Mouse (Mus musculus): ENCODE data around the gene Cdk5. TPM values are rescaled to one million over a fixed set of nuclear protein-coding genes. Genes with fewer than 3 reads are reported as not detected.

Gene Cdk5
- polyA plus RNA-seq, 1 experiment from 2014 or later: 8.8 TPM

Other genes with a start within 250 kb of the Cdk5 start
- 0.35 and 0.68 TPM in 2 replicates for gene Kcnh2, start 71.9 kb downstream of the Cdk5 start, polyA plus RNA-seq (2015; fragmentation: Nextera tagmentation; extraction: Ambion mirVana)
- gene Nos3, start 58.7 kb downstream of the Cdk5 start, polyA plus RNA-seq (2015; fragmentation: Nextera tagmentation; extraction: Ambion mirVana): 2.1 and 2.5 TPM in 2 replicates
- gene Atg9b, start 31.4 kb downstream of the Cdk5 start, polyA plus RNA-seq (2015; fragmentation: Nextera tagmentation; extraction: Ambion mirVana): 0.58 and 2.2 TPM in 2 replicates
- 25.6 and 30.8 TPM in 2 replicates for gene Abcb8, start 29.9 kb downstream of the Cdk5 start, polyA plus RNA-seq (2015; fragmentation: Nextera tagmentation; extraction: Ambion mirVana)
- not detected in 2 replicates for gene Asic3, start 10.1 kb downstream of the Cdk5 start, polyA plus RNA-seq (2015; fragmentation: Nextera tagmentation; extraction: Ambion mirVana)
- gene Slc4a2, start 307 bp upstream of the Cdk5 start, polyA plus RNA-seq (2015; fragmentation: Nextera tagmentation; extraction: Ambion mirVana): 8.9 and 10.3 TPM in 2 replicates
- 49.3 and 55.5 TPM in 2 replicates for gene Fastk, start 21.8 kb upstream of the Cdk5 start, polyA plus RNA-seq (2015; fragmentation: Nextera tagmentation; extraction: Ambion mirVana)
- gene Tmub1, start 24.3 kb upstream of the Cdk5 start, polyA plus RNA-seq (2015; fragmentation: Nextera tagmentation; extraction: Ambion mirVana): 5.1 and 5.5 TPM in 2 replicates
- 11.3 and 14.7 TPM in 2 replicates for gene Agap3, start 28.6 kb upstream of the Cdk5 start, polyA plus RNA-seq (2015; fragmentation: Nextera tagmentation; extraction: Ambion mirVana)
- not detected in 2 replicates for gene Gbx1, start 103.7 kb upstream of the Cdk5 start, polyA plus RNA-seq (2015; fragmentation: Nextera tagmentation; extraction: Ambion mirVana)
- 0.07 and 0.12 TPM in 2 replicates for gene Asb10, start 117.4 kb upstream of the Cdk5 start, polyA plus RNA-seq (2015; fragmentation: Nextera tagmentation; extraction: Ambion mirVana)
- gene 4931409K22Rik, start 133.3 kb upstream of the Cdk5 start, polyA plus RNA-seq (2015; fragmentation: Nextera tagmentation; extraction: Ambion mirVana): not detected in 2 replicates
- gene Abcf2, start 153.9 kb upstream of the Cdk5 start, polyA plus RNA-seq (2015; fragmentation: Nextera tagmentation; extraction: Ambion mirVana): 43.2 and 44.4 TPM in 2 replicates
- gene Chpf2, start 163.2 kb upstream of the Cdk5 start, polyA plus RNA-seq (2015; fragmentation: Nextera tagmentation; extraction: Ambion mirVana): 10.5 and 13.4 TPM in 2 replicates
- gene Smarcd3, start 200.9 kb upstream of the Cdk5 start, polyA plus RNA-seq (2015; fragmentation: Nextera tagmentation; extraction: Ambion mirVana): 1.3 and 1.5 TPM in 2 replicates